Mouse (Mus musculus): Measurements from ENCODE around the gene Sec24c. TPM values are rescaled to one million over a fixed set of nuclear protein-coding genes. Genes with fewer than 3 reads are reported as not detected.

The Sec24c gene
- total RNA-seq, 2 experiments from 2014 or later = 65.7 to 75.8 TPM

DNA sequence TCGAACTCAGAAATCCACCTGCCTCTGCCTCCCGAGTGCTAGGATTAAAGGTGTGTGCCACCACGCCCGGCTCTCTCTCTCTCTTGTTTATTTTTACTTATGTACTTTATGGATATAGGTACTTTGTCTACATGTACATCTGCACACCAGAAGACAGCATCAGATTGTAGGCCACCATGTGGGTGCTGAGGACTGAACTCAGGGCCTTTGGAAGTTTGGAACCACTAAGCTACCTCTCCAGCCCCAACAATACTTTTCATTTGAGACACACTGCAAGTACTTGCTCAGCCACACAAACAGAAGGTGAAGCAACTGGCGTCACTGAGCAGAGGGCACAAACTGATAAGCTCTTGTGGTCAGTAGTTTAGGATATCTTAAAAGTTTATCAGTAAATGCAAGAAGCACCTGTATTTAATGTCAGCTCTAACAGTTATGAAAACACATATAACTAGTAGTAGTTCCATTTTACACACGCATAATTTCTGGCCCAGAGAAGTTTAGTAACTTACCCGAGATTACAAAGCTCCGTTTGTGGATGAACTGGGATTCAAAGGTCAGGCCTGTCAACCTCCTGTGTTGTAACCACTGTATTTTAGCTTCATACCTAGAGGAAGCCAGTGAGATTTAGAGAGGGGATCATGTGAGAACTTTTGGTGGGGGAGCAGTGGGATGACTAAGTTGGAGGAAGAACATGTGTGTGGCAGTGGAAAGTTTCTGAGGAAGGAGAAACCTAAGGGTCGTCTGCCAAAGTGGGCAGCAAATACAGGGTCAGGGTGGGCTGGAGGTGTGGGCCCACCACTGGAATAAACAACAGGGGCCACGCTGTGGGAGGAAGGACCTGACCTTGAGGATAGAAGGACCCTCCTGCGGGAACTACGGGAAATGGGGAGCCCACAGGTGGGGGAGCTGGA lies 59.2 kb downstream of the Sec24c start:
- no peak for DNase-seq (ENCODE audit: low spot score)

GRCm38 (mm10) chr14:20733952-20734774 lies 60.1 kb downstream of the Sec24c start, which contains the start of gene Ndst2:
Ndst2 (minus strand) TSS chr14:20734562.
- peak; percentile 87 for DNase-seq (ENCODE audit: low spot score)

- no peak for DNase-seq (ENCODE audit: low spot score)
Observed at GRCm38 (mm10) chr14:20735052-20735451, 60.9 kb downstream of the Sec24c start.

DNA sequence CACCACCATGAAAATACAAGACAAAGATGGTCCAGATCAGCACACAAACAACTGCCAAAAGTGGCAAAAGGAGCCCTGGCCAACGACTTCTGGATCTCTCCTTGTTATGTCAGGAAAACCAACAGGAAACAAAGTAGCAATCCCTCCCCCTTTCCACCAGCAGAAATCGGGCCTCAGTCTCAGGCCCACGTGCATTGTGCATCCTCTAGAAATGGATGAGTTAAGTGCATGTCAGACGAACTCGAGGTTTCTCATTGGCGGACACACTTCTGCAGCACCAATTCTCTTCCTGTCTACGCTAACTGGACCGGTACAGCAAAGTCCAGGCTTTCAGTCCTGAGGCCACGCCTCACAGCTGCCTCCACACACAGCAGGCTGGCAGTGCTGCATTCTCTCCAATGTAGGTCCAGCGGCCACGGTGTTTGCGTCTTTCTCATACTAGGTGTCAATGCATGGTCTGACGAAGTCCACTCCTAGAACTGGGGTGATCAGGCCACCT lies 61.8 kb downstream of the Sec24c start:
- no peak for DNase-seq (ENCODE audit: low spot score)

DNA sequence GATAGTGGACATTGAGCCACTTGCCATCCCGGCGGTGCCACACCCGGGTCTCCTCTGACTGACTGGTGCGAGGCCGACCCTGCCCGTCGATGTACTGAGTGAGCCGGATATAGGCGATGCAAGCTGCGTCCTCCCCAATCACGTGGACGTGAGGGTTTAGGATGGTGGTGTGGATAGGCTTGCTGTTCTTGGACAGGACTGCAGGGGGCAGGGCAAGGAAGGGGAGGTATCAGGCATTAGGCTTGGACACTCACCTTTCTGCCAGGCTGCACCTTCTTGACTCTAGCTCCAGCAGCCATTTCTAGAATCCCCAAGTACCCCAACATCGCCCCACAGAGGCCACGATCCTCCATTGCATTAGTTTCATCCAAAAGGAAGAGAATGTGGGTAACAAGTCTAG lies 63.2 kb downstream of the Sec24c start:
- peak; percentile 59 for DNase-seq (ENCODE audit: low spot score)

- DNase-seq (ENCODE audit: low spot score) = no peak
Observed at GRCm38 (mm10) chr14:20738511-20738910, 64.4 kb downstream of the Sec24c start.

DNA sequence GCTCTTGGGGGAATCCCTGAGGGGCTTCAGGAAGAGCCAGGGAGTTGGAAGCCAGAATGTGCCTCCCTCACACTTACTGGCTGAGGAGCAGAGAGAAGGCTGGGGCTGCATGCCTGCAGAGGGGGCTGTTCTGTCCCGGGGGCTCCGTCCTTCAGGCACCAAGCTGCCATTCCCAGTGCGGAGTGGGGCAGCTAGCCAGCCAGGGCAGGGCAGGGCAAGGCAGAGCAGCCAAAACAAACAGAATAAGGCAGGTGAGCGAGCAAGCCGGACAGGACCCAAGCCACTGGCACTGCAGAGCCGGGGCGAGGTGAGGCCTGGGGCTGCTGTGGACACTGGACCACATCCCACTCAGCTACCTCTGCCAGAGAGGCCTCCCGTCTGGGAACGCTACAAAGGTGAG lies 67.2 kb downstream of the Sec24c start:
- no peak for DNase-seq (ENCODE audit: low spot score)

- peak; percentile 51 for DNase-seq (ENCODE audit: low spot score)
Observed at GRCm38 (mm10) chr14:20743614-20744013, 69.5 kb downstream of the Sec24c start.

Small RNAs within 50 kb of the gene (microRNA-seq; reads per million reads assigned to microRNA genes)
- not detected for gene Mir6946

Other genes with a start within 250 kb of the Sec24c start
- gene Cfap70, start 222.1 kb upstream of the Sec24c start, total RNA-seq (2021) = under 1 TPM; 0.14 to 0.19 TPM
- gene Anxa7, start 194.2 kb upstream of the Sec24c start, total RNA-seq (2021) = 10 to 100 TPM; 47.7 to 72.8 TPM
- gene Mss51, start 177.4 kb upstream of the Sec24c start, total RNA-seq (2021) = 100 to 1,000 TPM; 236 to 409 TPM
- gene Ppp3cb, start 127.7 kb upstream of the Sec24c start, total RNA-seq (2021) = 100 to 1,000 TPM; 190 to 204 TPM
- 1 to 10 TPM; 3.1 to 5.1 TPM for gene Usp54, start 33.2 kb upstream of the Sec24c start, total RNA-seq (2021)
- 1,000 to 10,000 TPM; 2,763 to 3,247 TPM for gene Myoz1, start 17.8 kb upstream of the Sec24c start, total RNA-seq (2021)
- gene Synpo2l, start 6.0 kb upstream of the Sec24c start, total RNA-seq (2021) = 100 to 1,000 TPM; 141 to 171 TPM
- 1 to 10 TPM; 1.8 to 2.1 TPM for gene Fut11, start 20.7 kb downstream of the Sec24c start, total RNA-seq (2021)
- 100 to 1,000 TPM; 126 to 132 TPM for gene Chchd1, start 28.7 kb downstream of the Sec24c start, total RNA-seq (2021)
- 10 to 100 TPM; 27.3 to 36.0 TPM for gene Zswim8, start 33.2 kb downstream of the Sec24c start, total RNA-seq (2021)
- 1 to 10 TPM; 5.4 to 7.2 TPM for gene Ndst2, start 60.3 kb downstream of the Sec24c start, total RNA-seq (2021)
- 100 to 1,000 TPM; 168 to 192 TPM for gene Camk2g, start 119.8 kb downstream of the Sec24c start, total RNA-seq (2021)
- 10 to 100 TPM; 13.6 to 29.2 TPM for gene Plau, start 162.4 kb downstream of the Sec24c start, total RNA-seq (2021)

All from gastrocnemius, adult 18-20 months (tissue).